Mouse (Mus musculus): Measurements from ENCODE around the gene Ttc8. TPM values are rescaled to one million over a fixed set of nuclear protein-coding genes. Genes with fewer than 3 reads are reported as not detected.

Ttc8 gene
- total RNA-seq, 2 experiments from 2014 or later, result 27.4 to 35.0 TPM

GRCm38 (mm10) chr12:99009430-99009829, 89.1 kb downstream of the Ttc8 start:
- DNase-seq (ENCODE audit: extremely low spot score in 1 of 2, low spot score in 2 of 2), result no peak
- intact Hi-C loops (cut with DNase I), result no loop called here

- intact Hi-C loops (cut with DNase I), result no loop called here
- no peak for DNase-seq (ENCODE audit: extremely low spot score in 1 of 2, low spot score in 2 of 2)
Observed at GRCm38 (mm10) chr12:99010044-99010443, 89.7 kb downstream of the Ttc8 start.

GRCm38 (mm10) chr12:99011161-99011861, 90.9 kb downstream of the Ttc8 start:
- DNase-seq (ENCODE audit: extremely low spot score in 1 of 2, low spot score in 2 of 2), result peak in 1 of 2 experiments; percentile 57
- intact Hi-C loops (cut with DNase I), result no loop called here

GRCm38 (mm10) chr12:99015870-99016269, 95.5 kb downstream of the Ttc8 start:
- DNase-seq (ENCODE audit: extremely low spot score in 1 of 2, low spot score in 2 of 2), result no peak
- intact Hi-C loops (cut with DNase I), result no loop called here

GRCm38 (mm10) chr12:99024430-99024960, 104.1 kb downstream of the Ttc8 start:
- no peak for DNase-seq (ENCODE audit: extremely low spot score in 1 of 2, low spot score in 2 of 2)

GRCm38 (mm10) chr12:99026291-99026690, 105.9 kb downstream of the Ttc8 start:
- no peak for DNase-seq (ENCODE audit: extremely low spot score in 1 of 2, low spot score in 2 of 2)
- intact Hi-C loops (cut with DNase I), result no loop called here

More at GRCm38 (mm10) chr12:99024430-99024960, 104.1 kb downstream of the Ttc8 start:
- intact Hi-C loops (cut with DNase I), result no loop called here

- intact Hi-C loops (cut with DNase I), result no loop called here
- DNase-seq (ENCODE audit: extremely low spot score in 1 of 2, low spot score in 2 of 2), result no peak
Observed at GRCm38 (mm10) chr12:99028665-99029064, 108.3 kb downstream of the Ttc8 start.

GRCm38 (mm10) chr12:99030022-99030421, 109.6 kb downstream of the Ttc8 start:
- no peak for DNase-seq (ENCODE audit: extremely low spot score in 1 of 2, low spot score in 2 of 2)
- intact Hi-C loops (cut with DNase I), result no loop called here

Other genes with a start within 250 kb of the Ttc8 start
- 1 to 10 TPM; 5.4 to 7.9 TPM for gene Ptpn21, start 183.2 kb upstream of the Ttc8 start, total RNA-seq (2021)
- gene Zc3h14, start 173.6 kb upstream of the Ttc8 start, total RNA-seq (2021), result 100 to 1,000 TPM; 103 to 106 TPM
- 10 to 100 TPM; 62.3 to 64.2 TPM for gene Eml5, start 19.1 kb upstream of the Ttc8 start, total RNA-seq (2021)

Data from left cerebral cortex, postnatal 10 days (tissue).